Mouse (Mus musculus): ENCODE results near the gene Cep131.

DNA sequence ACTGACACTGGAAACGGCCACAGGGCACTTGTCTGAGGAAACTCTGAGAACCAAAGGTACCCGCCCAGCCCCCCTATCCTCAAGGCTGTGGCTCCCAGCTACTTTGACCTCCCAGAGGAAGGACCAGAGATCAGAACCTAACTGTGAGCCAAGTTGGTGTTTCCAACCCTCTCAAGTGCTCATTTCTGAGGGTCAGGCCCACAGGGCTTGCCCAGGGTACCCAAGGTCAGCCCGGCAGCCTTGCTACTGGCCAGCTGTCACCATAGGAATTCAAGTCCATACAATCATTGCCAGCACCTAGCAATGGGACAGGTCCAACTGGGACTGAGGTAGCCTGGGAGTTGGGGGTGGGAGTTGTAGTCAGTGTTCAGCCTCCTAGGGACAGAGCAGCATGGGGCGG, 4.0 kb upstream of the Cep131 start:
- TF ChIP-seq CTCF (IDR thresholded peaks at IDR 0.05; ENCODE audit: low read depth) (no peak), EP300 (optimal IDR thresholded peaks at IDR 0.05) (no peak)
